Mouse (Mus musculus): ENCODE results near the gene Pde4d. TPM values are rescaled to one million over a fixed set of nuclear protein-coding genes. Genes with fewer than 3 reads are reported as not detected.

Pde4d gene
- 9.8 and 10.2 TPM in 2 replicates for polyA plus RNA-seq (2016; fragmentation: Nextera tagmentation; extraction: Ambion mirVana)

- DNase-seq (ENCODE audit: extremely low spot score, low spot score): no peak
Measured at GRCm38 (mm10) chr13:108449116-108450097, at the start of gene Pde4d. TSS of gene Pde4d (plus strand) at chr13:108449948.

GRCm38 (mm10) chr13:108403197-108403596 is 46.6 kb upstream of the Pde4d start:
- DNase-seq (ENCODE audit: extremely low spot score, low spot score): no peak
- H3K9me3 ChIP-seq: no peaks in the 10 kb centered on the region; the same call in 1 of the 2 replicates
- H3K4me3 ChIP-seq: no peak overlapping the region
- 94% methylated on average over 5 of the region's 5 CpGs for WGBS
- H3K27ac ChIP-seq: no peak overlapping the region
- H3K36me3 ChIP-seq (replicated peaks): peaks cover 33% of the 10 kb centered on the region
- H3K4me1 ChIP-seq: no peaks in the 10 kb centered on the region
- H3K27me3 ChIP-seq (ENCODE audit: poor library complexity, severe bottlenecking): no peaks in the 10 kb centered on the region

More at GRCm38 (mm10) chr13:108449116-108450097, at the start of gene Pde4d:
- Histone ChIP-seq H3K27ac (no peak within 1 kb of the TSS), H3K4me3 (no peak within 1 kb of the TSS), H3K4me1 (peaks cover 8% of the 10 kb centered on the region; the same call in 1 of the 2 replicates), H3K36me3 (replicated peaks) (no peaks in the 10 kb centered on the region), H3K9me3 (no peaks in the 10 kb centered on the region), H3K27me3 (ENCODE audit: poor library complexity, severe bottlenecking) (no peaks in the 10 kb centered on the region)
- 55% methylated on average over 10 of the region's 10 CpGs for WGBS

GRCm38 (mm10) chr13:108404372-108404771 is 45.4 kb upstream of the Pde4d start:
- WGBS: 95% methylated on average over 4 of the region's 4 CpGs
- Histone ChIP-seq H3K36me3 (replicated peaks) (peaks cover 33% of the 10 kb centered on the region), H3K4me3 (no peak overlapping the region), H3K27me3 (ENCODE audit: poor library complexity, severe bottlenecking) (no peaks in the 10 kb centered on the region), H3K4me1 (no peaks in the 10 kb centered on the region), H3K9me3 (no peaks in the 10 kb centered on the region; the same call in 1 of the 2 replicates), H3K27ac (no peak overlapping the region)
- DNase-seq (ENCODE audit: extremely low spot score, low spot score): no peak

GRCm38 (mm10) chr13:108415464-108415863 is 34.3 kb upstream of the Pde4d start:
- no peak for DNase-seq (ENCODE audit: extremely low spot score, low spot score)
- Histone ChIP-seq H3K9me3 (no peaks in the 10 kb centered on the region), H3K4me3 (no peak overlapping the region), H3K27ac (no peak overlapping the region), H3K4me1 (no peaks in the 10 kb centered on the region), H3K36me3 (replicated peaks) (no peaks in the 10 kb centered on the region), H3K27me3 (ENCODE audit: poor library complexity, severe bottlenecking) (no peaks in the 10 kb centered on the region)
- 91% methylated on average over 2 of the region's 2 CpGs for WGBS

- Histone ChIP-seq H3K4me3 (no peak overlapping the region), H3K27ac (no peak overlapping the region), H3K36me3 (replicated peaks) (no peaks in the 10 kb centered on the region), H3K4me1 (no peaks in the 10 kb centered on the region), H3K9me3 (no peaks in the 10 kb centered on the region), H3K27me3 (ENCODE audit: poor library complexity, severe bottlenecking) (no peaks in the 10 kb centered on the region)
- 90% methylated on average over 1 of the region's 1 CpGs for WGBS
- no peak for DNase-seq (ENCODE audit: extremely low spot score, low spot score)
Measured at GRCm38 (mm10) chr13:108418741-108419507, 30.8 kb upstream of the Pde4d start.

- no peak overlapping the region for H3K27ac ChIP-seq
- no peaks in the 10 kb centered on the region for H3K9me3 ChIP-seq
- WGBS: 52% methylated on average over 5 of the region's 5 CpGs
- no peak overlapping the region for H3K4me3 ChIP-seq
- H3K36me3 ChIP-seq (replicated peaks): no peaks in the 10 kb centered on the region
- H3K27me3 ChIP-seq (ENCODE audit: poor library complexity, severe bottlenecking): no peaks in the 10 kb centered on the region
- H3K4me1 ChIP-seq: peaks cover 19% of the 10 kb centered on the region
- DNase-seq (ENCODE audit: extremely low spot score, low spot score): no peak
Measured at GRCm38 (mm10) chr13:108426322-108426721, 23.4 kb upstream of the Pde4d start.

GRCm38 (mm10) chr13:108428809-108429208 is 20.9 kb upstream of the Pde4d start:
- no peak for DNase-seq (ENCODE audit: extremely low spot score, low spot score)
- no peaks in the 10 kb centered on the region for H3K9me3 ChIP-seq
- peaks cover 19% of the 10 kb centered on the region for H3K4me1 ChIP-seq
- 85% methylated on average over 6 of the region's 6 CpGs for WGBS
- H3K4me3 ChIP-seq: no peak overlapping the region
- no peaks in the 10 kb centered on the region for H3K36me3 ChIP-seq (replicated peaks)
- no peak overlapping the region for H3K27ac ChIP-seq
- H3K27me3 ChIP-seq (ENCODE audit: poor library complexity, severe bottlenecking): no peaks in the 10 kb centered on the region

- H3K36me3 ChIP-seq (replicated peaks): no peaks in the 10 kb centered on the region
- DNase-seq (ENCODE audit: extremely low spot score, low spot score): no peak
- peaks cover 19% of the 10 kb centered on the region for H3K4me1 ChIP-seq
- no peaks in the 10 kb centered on the region for H3K27me3 ChIP-seq (ENCODE audit: poor library complexity, severe bottlenecking)
- WGBS: 85% methylated on average over 2 of the region's 2 CpGs
- H3K4me3 ChIP-seq: no peak overlapping the region
- no peak overlapping the region for H3K27ac ChIP-seq
- no peaks in the 10 kb centered on the region for H3K9me3 ChIP-seq
Measured at GRCm38 (mm10) chr13:108429623-108430022, 20.1 kb upstream of the Pde4d start.

- Histone ChIP-seq H3K36me3 (replicated peaks) (no peaks in the 10 kb centered on the region), H3K27ac (no peak overlapping the region), H3K9me3 (no peaks in the 10 kb centered on the region), H3K27me3 (ENCODE audit: poor library complexity, severe bottlenecking) (no peaks in the 10 kb centered on the region), H3K4me3 (no peak overlapping the region), H3K4me1 (peaks cover 7% of the 10 kb centered on the region; the same call in 1 of the 2 replicates)
- 94% methylated on average over 3 of the region's 3 CpGs for WGBS
- DNase-seq (ENCODE audit: extremely low spot score, low spot score): no peak
Measured at GRCm38 (mm10) chr13:108431776-108432175, 18.0 kb upstream of the Pde4d start.

- Histone ChIP-seq H3K27me3 (ENCODE audit: poor library complexity, severe bottlenecking) (no peaks in the 10 kb centered on the region), H3K4me3 (no peak overlapping the region), H3K9me3 (no peaks in the 10 kb centered on the region), H3K27ac (no peak overlapping the region), H3K4me1 (no peaks in the 10 kb centered on the region), H3K36me3 (replicated peaks) (no peaks in the 10 kb centered on the region)
- no peak for DNase-seq (ENCODE audit: extremely low spot score, low spot score)
Measured at GRCm38 (mm10) chr13:108435687-108436086, 14.1 kb upstream of the Pde4d start.

GRCm38 (mm10) chr13:108437424-108437823 is 12.3 kb upstream of the Pde4d start:
- no peak for DNase-seq (ENCODE audit: extremely low spot score, low spot score)
- Histone ChIP-seq H3K27ac (no peak overlapping the region), H3K4me1 (no peaks in the 10 kb centered on the region)

GRCm38 (mm10) chr13:108439012-108439411 is 10.7 kb upstream of the Pde4d start:
- Histone ChIP-seq H3K27me3 (ENCODE audit: poor library complexity, severe bottlenecking) (no peaks in the 10 kb centered on the region), H3K27ac (no peak overlapping the region), H3K4me1 (no peaks in the 10 kb centered on the region), H3K9me3 (no peaks in the 10 kb centered on the region), H3K4me3 (no peak overlapping the region), H3K36me3 (replicated peaks) (no peaks in the 10 kb centered on the region)
- DNase-seq (ENCODE audit: extremely low spot score, low spot score): no peak
- WGBS: 96% methylated on average over 1 of the region's 1 CpGs

More at GRCm38 (mm10) chr13:108437424-108437823, 12.3 kb upstream of the Pde4d start:
- Histone ChIP-seq H3K36me3 (replicated peaks) (no peaks in the 10 kb centered on the region), H3K27me3 (ENCODE audit: poor library complexity, severe bottlenecking) (no peaks in the 10 kb centered on the region), H3K9me3 (no peaks in the 10 kb centered on the region), H3K4me3 (no peak overlapping the region)
- WGBS: 90% methylated on average over 2 of the region's 2 CpGs

Measured in forebrain, embryonic 10.5 days (tissue).